Mouse (Mus musculus) lung, adult 2 months (tissue): ENCODE data around the gene Ptges2.

ENCODE experiments used
- CTCF ChIP-seq: fragments of 200-500 bp; IDR thresholded peaks from 2 replicates; pipeline ENCODE4 v1.5.1; 2011; ENCODE audit warnings: mild to moderate bottlenecking, low read length, control low read depth; ENCODE audit not compliant: insufficient read depth
- POLR2A ChIP-seq: fragments of 200-500 bp; IDR thresholded peaks from 2 replicates; pipeline ENCODE4 v1.6.1; 2011; ENCODE audit warnings: low read depth, mild to moderate bottlenecking, control low read depth, low read length, borderline replicate concordance; ENCODE audit errors: extremely low read depth

DNA sequence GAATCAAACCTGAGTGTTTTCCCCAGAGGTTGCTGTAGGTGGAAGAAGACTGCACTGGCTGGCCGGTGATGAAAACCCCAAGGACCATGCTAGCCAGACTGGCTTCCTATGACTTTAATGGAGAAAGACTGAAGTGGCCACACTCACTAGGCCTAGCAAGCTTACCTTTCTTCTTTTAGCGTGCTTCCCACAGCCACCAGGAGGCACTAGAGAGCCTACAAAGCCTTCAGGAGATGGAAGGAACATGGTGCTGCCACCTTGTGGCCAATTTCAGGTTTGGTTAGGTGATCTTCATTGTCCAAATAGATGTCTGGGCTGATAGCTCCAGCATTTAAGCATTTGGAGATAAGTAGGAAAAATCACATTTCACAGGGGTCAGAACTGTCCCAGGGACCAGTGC is 9.0 kb downstream of the Ptges2 start:
- TF ChIP-seq POLR2A (no peak), CTCF (peak; percentile 100)
